Mouse (Mus musculus) hindbrain, embryonic 14.5 days (tissue): ENCODE measurements around the gene Zfp568. TPM values are rescaled to one million over a fixed set of nuclear protein-coding genes. Genes with fewer than 3 reads are reported as not detected.

ENCODE experiments used
- ATAC-seq: fragments of 200-750 bp; cut with Nextera tagmentation; 2 replicates; pipeline ENCODE4 v1.8.0; 2017; ENCODE audit warnings: moderate number of reproducible peaks, mild to moderate bottlenecking, moderate TSS enrichment, moderate library complexity; ENCODE audit not compliant: low FRiP score
- DNase-seq: peaks from one replicate; pipeline ENCODE4 v3.0.0-alpha.2; 2015; ENCODE audit warnings: low spot score
- H3K27ac ChIP-seq: fragments of 300-500 bp; sonication (generic); 2 replicates; pipeline ENCODE4 v1.5.1; 2014; ENCODE audit warnings: mild to moderate bottlenecking, moderate library complexity
- H3K27me3 ChIP-seq: fragments of 300-500 bp; sonication (generic); 2 replicates; pipeline ENCODE4 v1.6.1; 2014; ENCODE audit warnings: mild to moderate bottlenecking, low read length, mixed read lengths; ENCODE audit not compliant: control insufficient read depth, insufficient read depth
- H3K36me3 ChIP-seq: fragments of 300-500 bp; sonication (generic); replicated peaks from 2 replicates; pipeline ENCODE4 v1.6.1; 2014; ENCODE audit not compliant: control insufficient read depth, insufficient read depth
- H3K4me1 ChIP-seq: fragments of 300-500 bp; sonication (generic); replicated peaks from 2 replicates; pipeline ENCODE4 v1.6.1; 2014; ENCODE audit warnings: antibody characterized with exemption, low read length, mixed read lengths; ENCODE audit not compliant: control insufficient read depth, insufficient read depth
- H3K4me2 ChIP-seq: fragments of 300-500 bp; sonication (generic); replicated peaks from 2 replicates; pipeline ENCODE4 v1.6.1; 2014; ENCODE audit warnings: mild to moderate bottlenecking, moderate library complexity
- H3K4me3 ChIP-seq: fragments of 300-500 bp; sonication (generic); replicated peaks from 2 replicates; pipeline ENCODE4 v1.5.1; 2014; ENCODE audit warnings: mild to moderate bottlenecking, low read length
- H3K9ac ChIP-seq: fragments of 300-500 bp; sonication (generic); 2 replicates; pipeline ENCODE4 v1.6.1; 2014
- H3K9me3 ChIP-seq: fragments of 300-500 bp; sonication (generic); 2 replicates; pipeline ENCODE4 v1.6.1; 2016; ENCODE audit warnings: low read length; ENCODE audit not compliant: control insufficient read depth
- WGBS: fragments of 180-500 bp; shearing (Covaris S2); extraction: QIAGEN DNeasy Blood & Tissue Kit; methylation state at CpG from one replicate; pipeline ENCODE4 v1.1.7; 2014; 5-methylcytosine and 5-hydroxymethylcytosine counted together
- polyA plus RNA-seq: library from polyadenylated mRNA; unstranded; fragments of >200 nt; fragmentation: Nextera tagmentation; extraction: Ambion mirVana; gene quantifications from 2 replicates; pipeline ENCODE4 v1.2.1, GENCODE M21; 2014

The Zfp568 gene
- polyA plus RNA-seq, 1 experiment from 2014 or later: 4.3 TPM

DNA sequence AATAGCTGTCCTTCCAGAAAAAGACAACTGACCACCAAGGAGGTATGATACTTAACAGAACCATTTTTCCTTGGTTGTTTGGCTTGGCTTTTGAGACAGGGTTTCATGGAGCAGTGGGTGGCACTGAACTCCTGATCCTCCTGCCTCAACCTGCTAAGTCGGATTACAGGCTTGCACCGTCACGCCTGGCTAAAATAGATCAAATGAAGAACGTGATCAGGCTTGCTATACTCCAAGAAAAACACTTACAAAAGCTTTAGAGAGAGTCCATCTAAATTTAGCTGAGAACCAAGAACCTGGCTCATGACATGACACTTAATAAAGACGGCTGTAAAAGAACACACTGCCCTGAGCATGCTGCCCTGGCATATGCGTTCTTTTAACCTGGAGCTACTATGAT is 76.6 kb downstream of the Zfp568 start:
- ATAC-seq (no peak), DNase-seq (no peak)
- H3K4me2 ChIP-seq: no peak overlapping the region
- no peak overlapping the region for H3K4me3 ChIP-seq
- H3K9me3 ChIP-seq: no peaks in the 10 kb centered on the region
- H3K9ac ChIP-seq: no peak overlapping the region
- peaks cover 90% of the 10 kb centered on the region for H3K36me3 ChIP-seq
- no peaks in the 10 kb centered on the region for H3K27me3 ChIP-seq
- H3K27ac ChIP-seq: no peak overlapping the region
- WGBS: 80% methylated on average over 6 of the region's 6 CpGs
- H3K4me1 ChIP-seq: no peaks in the 10 kb centered on the region

- Histone ChIP-seq H3K27me3 (no peaks in the 10 kb centered on the region), H3K27ac (no peak overlapping the region), H3K4me3 (no peak overlapping the region), H3K9ac (no peak overlapping the region), H3K36me3 (peaks cover 87% of the 10 kb centered on the region), H3K9me3 (no peaks in the 10 kb centered on the region), H3K4me1 (no peaks in the 10 kb centered on the region), H3K4me2 (no peak overlapping the region)
- WGBS: 85% methylated on average over 5 of the region's 5 CpGs
- ATAC-seq: no peak
- DNase-seq: no peak
Observed at GRCm38 (mm10) chr7:30062478-30062877, 78.7 kb downstream of the Zfp568 start.

- DNase-seq (no peak), ATAC-seq (no peak)
- Histone ChIP-seq H3K4me1 (no peaks in the 10 kb centered on the region), H3K4me3 (no peak overlapping the region), H3K36me3 (peaks cover 84% of the 10 kb centered on the region), H3K27me3 (no peaks in the 10 kb centered on the region), H3K9me3 (no peaks in the 10 kb centered on the region), H3K27ac (no peak overlapping the region), H3K9ac (no peak overlapping the region), H3K4me2 (no peak overlapping the region)
- WGBS: 83% methylated on average over 5 of the region's 5 CpGs
Observed at GRCm38 (mm10) chr7:30064622-30065021, 80.9 kb downstream of the Zfp568 start.

- peak; percentile 88 for DNase-seq
- WGBS: under 1% methylated on average over 50 of the region's 50 CpGs
- peaks cover 26% of the 10 kb centered on the region for H3K36me3 ChIP-seq
- H3K27me3 ChIP-seq: no peaks in the 10 kb centered on the region
- peak within 1 kb of the TSS; percentile 71 for H3K9ac ChIP-seq
- H3K9me3 ChIP-seq: no peaks in the 10 kb centered on the region
- H3K4me2 ChIP-seq: peak within 1 kb of the TSS; percentile 93
- peak within 1 kb of the TSS; percentile 73 for H3K27ac ChIP-seq
- peaks cover 4% of the 10 kb centered on the region for H3K4me1 ChIP-seq
- peak; percentile 91 for ATAC-seq
- H3K4me3 ChIP-seq: peak within 1 kb of the TSS; percentile 62
Observed at GRCm38 (mm10) chr7:30072146-30073028, 88.6 kb downstream of the Zfp568 start, which contains the start of gene Zfp82. Gene Zfp82, minus strand, starts transcription at chr7:30072900.

Other genes starting within 250 kb of the Zfp568 start
- gene Zfp84, start 215.4 kb upstream of the Zfp568 start, polyA plus RNA-seq: 17.0 and 19.5 TPM in 2 replicates
- 13.1 and 13.4 TPM in 2 replicates for gene Zfp30, start 200.0 kb upstream of the Zfp568 start, polyA plus RNA-seq
- gene Zfp790, start 167.8 kb upstream of the Zfp568 start, polyA plus RNA-seq: 29.4 and 31.5 TPM in 2 replicates
- 12.6 and 16.1 TPM in 2 replicates for gene Zfp940, start 130.3 kb upstream of the Zfp568 start, polyA plus RNA-seq
- gene Zfp420, start 124.0 kb upstream of the Zfp568 start, polyA plus RNA-seq: 21.7 and 23.6 TPM in 2 replicates
- 17.5 and 18.7 TPM in 2 replicates for gene Zfp27, start 77.4 kb upstream of the Zfp568 start, polyA plus RNA-seq
- 7.8 and 8.4 TPM in 2 replicates for gene Zfp383, start 75.7 kb upstream of the Zfp568 start, polyA plus RNA-seq
- 17.7 and 23.0 TPM in 2 replicates for gene Zfp74, start 29.9 kb upstream of the Zfp568 start, polyA plus RNA-seq
- 10.9 and 13.6 TPM in 2 replicates for gene Zfp14, start 67.4 kb downstream of the Zfp568 start, polyA plus RNA-seq
- gene Zfp82, start 88.9 kb downstream of the Zfp568 start, polyA plus RNA-seq: 10.3 and 12.2 TPM in 2 replicates
- 0.96 and 2.2 TPM in 2 replicates for gene Gm26920, start 106.5 kb downstream of the Zfp568 start, polyA plus RNA-seq
- 14.3 and 15.0 TPM in 2 replicates for gene Zfp566, start 106.6 kb downstream of the Zfp568 start, polyA plus RNA-seq
- 88.6 and 97.8 TPM in 2 replicates for gene Zfp260, start 110.8 kb downstream of the Zfp568 start, polyA plus RNA-seq
- gene Zfp382, start 138.0 kb downstream of the Zfp568 start, polyA plus RNA-seq: 14.6 and 15.5 TPM in 2 replicates
- gene Zfp146, start 185.8 kb downstream of the Zfp568 start, polyA plus RNA-seq: 13.2 and 14.0 TPM in 2 replicates
- gene Cox7a1, start 200.2 kb downstream of the Zfp568 start, polyA plus RNA-seq: 6.0 and 6.9 TPM in 2 replicates
- gene Capns1, start 214.9 kb downstream of the Zfp568 start, polyA plus RNA-seq: 62.0 and 70.7 TPM in 2 replicates
- 179 and 199 TPM in 2 replicates for gene Polr2i, start 248.0 kb downstream of the Zfp568 start, polyA plus RNA-seq
- gene Tbcb, start 248.3 kb downstream of the Zfp568 start, polyA plus RNA-seq: 390 and 397 TPM in 2 replicates